Mouse (Mus musculus): ENCODE measurements at regions not wholly inside any gene's neighbourhood (a gene's known extent, or its start where the extent isn't known, plus 50 kb on each side); places are given as distances from the start of the nearest gene placed in this dataset.

- no peak for DNase-seq
These were observed 68.9 kb downstream of the Tex29 start for GRCm38 (mm10) chr8:11909146-11909545.

- peak; percentile 82 for DNase-seq
These were observed 71.6 kb downstream of the Tex29 start for GRCm38 (mm10) chr8:11911639-11912450.

GRCm38 (mm10) chr8:11912451-11913128 lies 72.3 kb downstream of the Tex29 start:
- DNase-seq = peak; percentile 79

GRCm38 (mm10) chr8:11913129-11913900 lies 73.0 kb downstream of the Tex29 start:
- peak; percentile 96 for DNase-seq

GRCm38 (mm10) chr8:11914131-11914530 lies 73.9 kb downstream of the Tex29 start:
- DNase-seq = peak; percentile 83

- DNase-seq = peak; percentile 94
These were observed 74.6 kb downstream of the Tex29 start for GRCm38 (mm10) chr8:11914681-11915474.

- DNase-seq = peak; percentile 76
These were observed 75.4 kb downstream of the Tex29 start for GRCm38 (mm10) chr8:11915721-11916120.

GRCm38 (mm10) chr8:11919876-11920275 lies 79.6 kb downstream of the Tex29 start:
- DNase-seq = peak; percentile 82

GRCm38 (mm10) chr8:11923115-11923514 lies 82.8 kb downstream of the Tex29 start:
- no peak for DNase-seq

GRCm38 (mm10) chr8:11924165-11924564 lies 83.9 kb downstream of the Tex29 start:
- DNase-seq = peak; percentile 94

- peak; percentile 89 for DNase-seq
These were observed 102.6 kb downstream of the Tex29 start for GRCm38 (mm10) chr8:11942892-11943332.

- peak; percentile 72 for DNase-seq
These were observed 107.5 kb downstream of the Tex29 start for GRCm38 (mm10) chr8:11947766-11948165.

GRCm38 (mm10) chr8:11956268-11956667 lies 116.0 kb downstream of the Tex29 start:
- peak; percentile 72 for DNase-seq

- DNase-seq = peak; percentile 84
These were observed 116.9 kb downstream of the Tex29 start for GRCm38 (mm10) chr8:11957046-11957783.

GRCm38 (mm10) chr8:11958176-11958575 lies 117.9 kb downstream of the Tex29 start:
- DNase-seq = peak; percentile 55

- DNase-seq = peak; percentile 48
These were observed 119.2 kb downstream of the Tex29 start for GRCm38 (mm10) chr8:11959466-11959865.

GRCm38 (mm10) chr8:11963575-11963974 lies 123.3 kb downstream of the Tex29 start:
- DNase-seq = no peak

GRCm38 (mm10) chr8:11967670-11968069 lies 127.4 kb downstream of the Tex29 start:
- peak; percentile 74 for DNase-seq

- no peak for DNase-seq
These were observed 130.2 kb downstream of the Tex29 start for GRCm38 (mm10) chr8:11970515-11970914.

GRCm38 (mm10) chr8:11973436-11973835 lies 133.2 kb downstream of the Tex29 start:
- no peak for DNase-seq

- no peak for DNase-seq
These were observed 136.8 kb downstream of the Tex29 start for GRCm38 (mm10) chr8:11977121-11977520.

GRCm38 (mm10) chr8:11979056-11979455 lies 138.8 kb downstream of the Tex29 start:
- DNase-seq = peak; percentile 92
